Mouse (Mus musculus): Measurements from ENCODE around the gene Prc1. TPM values are rescaled to one million over a fixed set of nuclear protein-coding genes. Genes with fewer than 3 reads are reported as not detected.

Prc1 gene
- polyA plus RNA-seq, 1 experiment from 2014 or later = 175 TPM

GRCm38 (mm10) chr7:80296462-80296861 lies 2.2 kb downstream of the Prc1 start:
- Histone ChIP-seq H3K36me3 (peaks cover 52% of the 10 kb centered on the region), H3K4me3 (peak overlapping the region; percentile 75), H3K27me3 (ENCODE audit: insufficient read depth, poor library complexity, severe bottlenecking) (no peaks in the 10 kb centered on the region), H3K27ac (no peak overlapping the region), H3K9me3 (no peaks in the 10 kb centered on the region), H3K4me1 (replicated peaks) (peaks cover 33% of the 10 kb centered on the region)
- DNase-seq (ENCODE audit: low spot score) = no peak
- 96% methylated on average over 6 of the region's 6 CpGs for WGBS

GRCm38 (mm10) chr7:80297041-80297440 lies 2.8 kb downstream of the Prc1 start:
- 91% methylated on average over 3 of the region's 3 CpGs for WGBS
- peaks cover 56% of the 10 kb centered on the region for H3K36me3 ChIP-seq
- H3K4me3 ChIP-seq = peak overlapping the region; percentile 11
- peaks cover 33% of the 10 kb centered on the region for H3K4me1 ChIP-seq (replicated peaks)
- DNase-seq (ENCODE audit: low spot score) = no peak
- H3K9me3 ChIP-seq = no peaks in the 10 kb centered on the region
- H3K27ac ChIP-seq = no peak overlapping the region; the same call in 1 of the 2 replicates
- H3K27me3 ChIP-seq (ENCODE audit: insufficient read depth, poor library complexity, severe bottlenecking) = no peaks in the 10 kb centered on the region

GRCm38 (mm10) chr7:80298754-80299153 lies 4.5 kb downstream of the Prc1 start:
- Histone ChIP-seq H3K4me1 (replicated peaks) (peaks cover 32% of the 10 kb centered on the region), H3K4me3 (no peak overlapping the region), H3K9me3 (no peaks in the 10 kb centered on the region), H3K36me3 (peaks cover 74% of the 10 kb centered on the region), H3K27me3 (ENCODE audit: insufficient read depth, poor library complexity, severe bottlenecking) (no peaks in the 10 kb centered on the region), H3K27ac (no peak overlapping the region)
- WGBS = 96% methylated on average over 4 of the region's 4 CpGs
- no peak for DNase-seq (ENCODE audit: low spot score)

GRCm38 (mm10) chr7:80299568-80299967 lies 5.3 kb downstream of the Prc1 start:
- Histone ChIP-seq H3K4me1 (replicated peaks) (peaks cover 28% of the 10 kb centered on the region), H3K27ac (no peak overlapping the region), H3K27me3 (ENCODE audit: insufficient read depth, poor library complexity, severe bottlenecking) (no peaks in the 10 kb centered on the region), H3K36me3 (peaks cover 82% of the 10 kb centered on the region), H3K4me3 (no peak overlapping the region), H3K9me3 (no peaks in the 10 kb centered on the region)
- DNase-seq (ENCODE audit: low spot score) = no peak
- 91% methylated on average over 3 of the region's 3 CpGs for WGBS

- H3K27me3 ChIP-seq (ENCODE audit: insufficient read depth, poor library complexity, severe bottlenecking) = no peaks in the 10 kb centered on the region
- 84% methylated on average over 2 of the region's 2 CpGs for WGBS
- H3K36me3 ChIP-seq = peaks cover 97% of the 10 kb centered on the region
Measured at GRCm38 (mm10) chr7:80301522-80301921, 7.3 kb downstream of the Prc1 start.

GRCm38 (mm10) chr7:80307766-80308165 lies 13.5 kb downstream of the Prc1 start:
- 86% methylated on average over 3 of the region's 3 CpGs for WGBS
- H3K36me3 ChIP-seq = peaks cover 100% of the 10 kb centered on the region
- no peak for DNase-seq (ENCODE audit: low spot score)

More at GRCm38 (mm10) chr7:80301522-80301921, 7.3 kb downstream of the Prc1 start:
- H3K4me1 ChIP-seq (replicated peaks) = peaks cover 14% of the 10 kb centered on the region
- no peaks in the 10 kb centered on the region for H3K9me3 ChIP-seq
- no peak overlapping the region for H3K4me3 ChIP-seq
- H3K27ac ChIP-seq = no peak overlapping the region
- DNase-seq (ENCODE audit: low spot score) = no peak

GRCm38 (mm10) chr7:80310771-80311170 lies 16.5 kb downstream of the Prc1 start:
- 88% methylated on average over 7 of the region's 7 CpGs for WGBS
- H3K36me3 ChIP-seq = peaks cover 100% of the 10 kb centered on the region

More at GRCm38 (mm10) chr7:80307766-80308165, 13.5 kb downstream of the Prc1 start:
- no peaks in the 10 kb centered on the region for H3K27me3 ChIP-seq (ENCODE audit: insufficient read depth, poor library complexity, severe bottlenecking)
- no peak overlapping the region for H3K4me3 ChIP-seq
- H3K4me1 ChIP-seq (replicated peaks) = no peaks in the 10 kb centered on the region
- no peaks in the 10 kb centered on the region for H3K9me3 ChIP-seq
- no peak overlapping the region for H3K27ac ChIP-seq

GRCm38 (mm10) chr7:80315733-80316132 lies 21.5 kb downstream of the Prc1 start:
- 86% methylated on average over 2 of the region's 2 CpGs for WGBS
- peaks cover 95% of the 10 kb centered on the region for H3K36me3 ChIP-seq

More at GRCm38 (mm10) chr7:80310771-80311170, 16.5 kb downstream of the Prc1 start:
- Histone ChIP-seq H3K4me3 (no peak overlapping the region), H3K27ac (no peak overlapping the region), H3K4me1 (replicated peaks) (no peaks in the 10 kb centered on the region), H3K9me3 (no peaks in the 10 kb centered on the region), H3K27me3 (ENCODE audit: insufficient read depth, poor library complexity, severe bottlenecking) (no peaks in the 10 kb centered on the region)
- no peak for DNase-seq (ENCODE audit: low spot score)

GRCm38 (mm10) chr7:80317439-80318115 lies 23.3 kb downstream of the Prc1 start:
- DNase-seq (ENCODE audit: low spot score) = no peak
- Histone ChIP-seq H3K27me3 (ENCODE audit: insufficient read depth, poor library complexity, severe bottlenecking) (no peaks in the 10 kb centered on the region), H3K4me1 (replicated peaks) (peaks cover 10% of the 10 kb centered on the region), H3K4me3 (no peak overlapping the region), H3K9me3 (no peaks in the 10 kb centered on the region), H3K27ac (no peak overlapping the region), H3K36me3 (peaks cover 86% of the 10 kb centered on the region)
- WGBS = 75% methylated on average over 1 of the region's 1 CpGs

More at GRCm38 (mm10) chr7:80315733-80316132, 21.5 kb downstream of the Prc1 start:
- H3K9me3 ChIP-seq = no peaks in the 10 kb centered on the region
- H3K4me3 ChIP-seq = no peak overlapping the region
- DNase-seq (ENCODE audit: low spot score) = no peak
- no peak overlapping the region for H3K27ac ChIP-seq
- H3K4me1 ChIP-seq (replicated peaks) = peaks cover 4% of the 10 kb centered on the region; the same call in 1 of the 2 replicates
- H3K27me3 ChIP-seq (ENCODE audit: insufficient read depth, poor library complexity, severe bottlenecking) = no peaks in the 10 kb centered on the region

GRCm38 (mm10) chr7:80318670-80319069 lies 24.4 kb downstream of the Prc1 start:
- WGBS = 91% methylated on average over 4 of the region's 4 CpGs
- no peak overlapping the region for H3K4me3 ChIP-seq
- no peaks in the 10 kb centered on the region for H3K9me3 ChIP-seq
- H3K27ac ChIP-seq = no peak overlapping the region
- no peak for DNase-seq (ENCODE audit: low spot score)
- H3K36me3 ChIP-seq = peaks cover 75% of the 10 kb centered on the region
- no peaks in the 10 kb centered on the region for H3K27me3 ChIP-seq (ENCODE audit: insufficient read depth, poor library complexity, severe bottlenecking)
- H3K4me1 ChIP-seq (replicated peaks) = peaks cover 20% of the 10 kb centered on the region

GRCm38 (mm10) chr7:80319846-80320496 lies 25.7 kb downstream of the Prc1 start:
- peaks cover 63% of the 10 kb centered on the region for H3K36me3 ChIP-seq

GRCm38 (mm10) chr7:80323336-80323735 lies 29.1 kb downstream of the Prc1 start:
- peak overlapping the region; percentile 92 for H3K27ac ChIP-seq
- H3K4me1 ChIP-seq (replicated peaks) = peaks cover 28% of the 10 kb centered on the region
- no peak for DNase-seq (ENCODE audit: low spot score)
- WGBS = 25% methylated on average over 8 of the region's 8 CpGs
- peak overlapping the region; percentile 61 for H3K4me3 ChIP-seq
- H3K9me3 ChIP-seq = no peaks in the 10 kb centered on the region
- no peaks in the 10 kb centered on the region for H3K27me3 ChIP-seq (ENCODE audit: insufficient read depth, poor library complexity, severe bottlenecking)
- H3K36me3 ChIP-seq = peaks cover 67% of the 10 kb centered on the region

More at GRCm38 (mm10) chr7:80319846-80320496, 25.7 kb downstream of the Prc1 start:
- WGBS = 86% methylated on average over 19 of the region's 19 CpGs
- H3K27me3 ChIP-seq (ENCODE audit: insufficient read depth, poor library complexity, severe bottlenecking) = no peaks in the 10 kb centered on the region
- H3K27ac ChIP-seq = 0 out of 2 replicates have a peak overlapping the region, but pooled peaks have one; percentile 35
- H3K9me3 ChIP-seq = no peaks in the 10 kb centered on the region
- peaks cover 21% of the 10 kb centered on the region for H3K4me1 ChIP-seq (replicated peaks)
- no peak overlapping the region for H3K4me3 ChIP-seq
- no peak for DNase-seq (ENCODE audit: low spot score)

Data from hindbrain, embryonic 10.5 days (tissue).